Mouse (Mus musculus) hindbrain, embryonic 15.5 days (tissue): ENCODE measurements around the gene Flywch2. TPM values are rescaled to one million over a fixed set of nuclear protein-coding genes. Genes with fewer than 3 reads are reported as not detected.

Experiments used
- ATAC-seq: fragments of 200-750 bp; cut with Nextera tagmentation; 2 replicates; pipeline ENCODE4 v1.8.0; 2017; ENCODE audit warnings: low read depth, moderate number of reproducible peaks, moderate TSS enrichment; ENCODE audit not compliant: low FRiP score
- H3K27ac ChIP-seq: fragments of 300-500 bp; sonication (generic); replicated peaks from 2 replicates; pipeline ENCODE4 v1.5.1; 2015; ENCODE audit warnings: mild to moderate bottlenecking, inconsistent platforms
- H3K27me3 ChIP-seq: fragments of 300-500 bp; sonication (generic); 2 replicates; pipeline ENCODE4 v1.6.1; 2015; ENCODE audit warnings: control low read depth, inconsistent platforms
- H3K36me3 ChIP-seq: fragments of 300-500 bp; sonication (generic); 2 replicates; pipeline ENCODE4 v1.6.1; 2015; ENCODE audit warnings: control low read depth, inconsistent platforms
- H3K4me1 ChIP-seq: fragments of 300-500 bp; sonication (generic); replicated peaks from 2 replicates; pipeline ENCODE4 v1.6.1; 2015; ENCODE audit warnings: control low read depth, inconsistent platforms
- H3K4me2 ChIP-seq: fragments of 300-500 bp; sonication (generic); 2 replicates; pipeline ENCODE4 v1.6.1; 2015; ENCODE audit warnings: moderate library complexity, mild to moderate bottlenecking, inconsistent platforms
- H3K4me3 ChIP-seq: fragments of 300-500 bp; sonication (generic); 2 replicates; pipeline ENCODE4 v1.5.1; 2015; ENCODE audit warnings: mild to moderate bottlenecking, inconsistent platforms
- H3K9ac ChIP-seq: fragments of 300-500 bp; sonication (generic); 2 replicates; pipeline ENCODE4 v1.6.1; 2015; ENCODE audit warnings: inconsistent platforms
- H3K9me3 ChIP-seq: fragments of 300-500 bp; sonication (generic); 2 replicates; pipeline ENCODE4 v1.6.1; 2016; ENCODE audit warnings: control low read depth, inconsistent platforms
- WGBS: fragments of 180-500 bp; shearing (Covaris S2); methylation state at CpG from one replicate; pipeline ENCODE4 v1.1.7; 2015; 5-methylcytosine and 5-hydroxymethylcytosine counted together
- polyA plus RNA-seq: library from polyadenylated mRNA; unstranded; fragments of >200 nt; fragmentation: Nextera tagmentation; extraction: Ambion mirVana; gene quantifications from 2 replicates; pipeline ENCODE4 v1.2.1, GENCODE M21; 2015

The Flywch2 gene
- polyA plus RNA-seq, 1 experiment from 2014 or later: 83.9 TPM

DNA sequence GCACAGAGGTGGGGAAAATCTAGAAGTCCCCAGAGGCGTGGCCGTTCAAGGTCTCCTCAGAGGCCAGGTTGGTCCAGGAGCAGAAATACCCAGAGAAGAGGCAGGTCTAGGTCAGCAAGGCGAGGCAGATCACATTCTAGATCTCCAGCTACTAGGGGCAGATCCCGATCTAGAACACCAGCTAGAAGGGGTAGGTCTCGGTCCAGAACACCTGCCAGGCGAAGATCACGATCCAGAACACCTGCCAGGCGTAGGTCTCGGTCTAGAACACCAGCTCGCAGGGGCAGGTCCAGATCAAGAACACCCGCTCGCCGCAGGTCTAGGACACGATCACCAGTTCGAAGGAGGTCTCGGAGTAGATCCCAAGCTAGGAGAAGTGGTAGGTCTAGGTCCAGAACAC is 29.8 kb upstream of the Flywch2 start:
- H3K4me3 ChIP-seq: no peak overlapping the region
- 97% methylated on average over 16 of the region's 16 CpGs for WGBS
- no peak for ATAC-seq
- H3K9ac ChIP-seq: no peak overlapping the region
- no peaks in the 10 kb centered on the region for H3K4me1 ChIP-seq
- peaks cover 95% of the 10 kb centered on the region for H3K36me3 ChIP-seq
- no peaks in the 10 kb centered on the region for H3K27me3 ChIP-seq
- no peak overlapping the region for H3K27ac ChIP-seq
- no peak overlapping the region for H3K4me2 ChIP-seq
- peaks cover 13% of the 10 kb centered on the region for H3K9me3 ChIP-seq

DNA sequence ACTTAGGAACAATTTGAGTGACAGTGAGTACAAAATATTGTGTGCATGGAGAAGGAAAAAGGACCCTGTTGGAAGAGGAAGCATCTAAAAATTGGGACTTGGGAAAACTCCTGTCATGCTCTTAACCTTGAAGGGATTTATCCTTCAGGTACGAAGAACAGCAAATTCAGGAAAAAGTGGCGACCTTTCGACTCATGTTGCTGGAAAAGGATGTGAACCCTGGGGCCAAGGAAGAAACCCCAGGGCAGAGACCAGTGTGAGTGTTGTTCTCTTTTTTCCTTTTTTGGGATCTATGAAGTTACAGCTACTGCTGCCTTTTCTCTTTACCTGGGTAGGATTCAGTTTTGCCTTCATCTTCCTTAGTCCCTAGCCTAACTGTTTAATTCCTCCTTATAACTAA is 22.0 kb upstream of the Flywch2 start:
- no peaks in the 10 kb centered on the region for H3K27me3 ChIP-seq
- H3K36me3 ChIP-seq: peaks cover 50% of the 10 kb centered on the region
- peaks cover 37% of the 10 kb centered on the region for H3K4me1 ChIP-seq
- H3K9me3 ChIP-seq: no peaks in the 10 kb centered on the region
- no peak overlapping the region for H3K4me2 ChIP-seq
- H3K27ac ChIP-seq: no peak overlapping the region
- ATAC-seq: no peak
- no peak overlapping the region for H3K9ac ChIP-seq
- no peak overlapping the region for H3K4me3 ChIP-seq
- WGBS: 87% methylated on average over 3 of the region's 3 CpGs

- H3K4me2 ChIP-seq: peak overlapping the region; percentile 28
- peaks cover 40% of the 10 kb centered on the region for H3K36me3 ChIP-seq
- ATAC-seq: no peak
- 0 out of 2 replicates have a peak overlapping the region, but pooled peaks have one; percentile 11 for H3K9ac ChIP-seq
- H3K4me1 ChIP-seq: peaks cover 41% of the 10 kb centered on the region
- 82% methylated on average over 25 of the region's 25 CpGs for WGBS
- H3K4me3 ChIP-seq: no peak overlapping the region
- H3K9me3 ChIP-seq: no peaks in the 10 kb centered on the region
- H3K27me3 ChIP-seq: no peaks in the 10 kb centered on the region
- no peak overlapping the region for H3K27ac ChIP-seq
Measured at GRCm38 (mm10) chr17:23806867-23807266, 21.0 kb upstream of the Flywch2 start.

DNA sequence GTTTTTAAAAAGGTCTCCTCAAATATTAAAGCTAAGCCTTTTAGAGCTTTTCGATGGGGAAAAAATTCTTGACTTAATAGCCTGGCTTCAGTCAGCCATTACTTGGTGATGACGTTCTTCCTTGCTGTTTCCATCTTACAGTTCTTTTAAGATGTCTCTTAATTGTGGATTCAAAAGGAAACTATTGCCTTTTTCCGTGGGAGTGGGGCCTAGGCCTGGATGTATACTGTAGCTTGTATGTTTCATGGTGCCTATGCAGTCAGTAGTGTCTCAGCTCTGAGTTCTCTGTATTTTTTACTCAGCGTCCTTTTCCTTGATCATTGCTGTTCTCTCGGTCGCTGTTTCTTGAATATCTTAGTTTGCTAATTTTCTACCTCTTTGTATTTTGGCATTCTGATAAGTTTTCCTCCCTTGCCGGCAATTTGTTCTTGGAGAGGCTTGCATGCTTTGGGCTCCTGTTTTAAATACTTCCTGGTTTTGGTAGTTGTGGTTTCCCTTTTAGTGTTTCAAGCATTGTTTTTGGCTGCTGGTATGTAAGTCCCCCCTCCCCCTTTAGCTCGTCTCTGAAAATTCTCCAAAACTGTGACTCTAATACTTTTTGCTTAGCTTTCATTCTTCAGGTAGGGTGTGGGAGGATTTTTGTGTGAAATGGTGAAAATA is 18.7 kb upstream of the Flywch2 start:
- H3K4me2 ChIP-seq: peak overlapping the region; percentile 85

DNA sequence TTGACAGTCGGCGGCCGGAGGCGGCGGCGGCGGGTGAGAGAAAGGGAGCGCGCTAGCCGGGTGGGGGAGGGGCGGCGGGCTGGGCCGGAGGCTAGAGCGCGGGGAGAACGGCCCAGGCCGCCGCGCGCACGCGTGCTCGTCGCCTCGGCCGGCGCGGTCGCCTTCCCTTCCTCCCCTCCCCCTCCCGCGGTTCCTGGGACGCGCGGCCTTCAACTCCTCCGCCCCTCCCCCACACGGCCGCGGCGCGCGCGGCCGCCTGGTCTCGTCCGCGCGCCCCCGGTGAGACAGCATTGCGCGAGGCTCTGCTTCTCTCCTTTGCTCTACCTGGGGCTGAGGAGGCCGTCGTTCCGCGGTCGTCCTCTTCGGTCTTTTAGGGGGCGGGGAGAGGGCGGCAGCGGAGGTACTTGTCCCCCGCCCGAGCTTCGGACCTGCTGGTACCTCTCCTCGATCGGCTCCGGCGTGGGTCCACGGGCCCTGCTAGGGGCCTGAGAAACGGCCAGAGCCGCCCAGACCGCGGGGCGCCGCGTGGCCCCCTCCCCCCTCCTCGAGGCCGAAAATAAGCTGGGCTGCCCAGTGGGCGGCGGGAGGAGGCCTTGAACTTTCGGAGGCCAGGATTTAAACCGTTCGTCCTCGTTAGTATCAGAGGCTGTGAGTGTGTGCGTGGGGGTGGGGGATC is 17.6 kb upstream of the Flywch2 start:
- H3K27me3 ChIP-seq: no peaks in the 10 kb centered on the region
- H3K36me3 ChIP-seq: peaks cover 7% of the 10 kb centered on the region
- H3K27ac ChIP-seq: peak overlapping the region; percentile 99
- H3K4me2 ChIP-seq: peak overlapping the region; percentile 85
- ATAC-seq: peak; percentile 59
- peak overlapping the region; percentile 88 for H3K9ac ChIP-seq
- no peaks in the 10 kb centered on the region for H3K9me3 ChIP-seq
- H3K4me1 ChIP-seq: peaks cover 41% of the 10 kb centered on the region
- under 1% methylated on average over 65 of the region's 83 CpGs for WGBS
- peak overlapping the region; percentile 84 for H3K4me3 ChIP-seq

More for the DNA sequence above, 18.7 kb upstream of the Flywch2 start:
- Histone ChIP-seq H3K27me3 (no peaks in the 10 kb centered on the region), H3K9me3 (no peaks in the 10 kb centered on the region), H3K4me3 (peak overlapping the region; percentile 84), H3K9ac (peak overlapping the region; percentile 88), H3K36me3 (peaks cover 17% of the 10 kb centered on the region), H3K27ac (0 out of 2 replicates have a peak overlapping the region, but pooled peaks have one; percentile 99), H3K4me1 (peaks cover 41% of the 10 kb centered on the region)
- no peak for ATAC-seq
- 6% methylated on average over 8 of the region's 8 CpGs for WGBS

GRCm38 (mm10) chr17:23802746-23803365 is 17.0 kb upstream of the Flywch2 start:
- peak overlapping the region; percentile 99 for H3K27ac ChIP-seq
- peak; percentile 98 for ATAC-seq
- H3K9me3 ChIP-seq: no peaks in the 10 kb centered on the region
- H3K36me3 ChIP-seq: peaks cover under 1% of the 10 kb centered on the region; the same call in 1 of the 2 replicates
- peak overlapping the region; percentile 84 for H3K4me3 ChIP-seq
- H3K4me1 ChIP-seq: peaks cover 41% of the 10 kb centered on the region
- WGBS: under 1% methylated on average over 60 of the region's 60 CpGs
- peak overlapping the region; percentile 88 for H3K9ac ChIP-seq
- peak overlapping the region; percentile 68 for H3K4me2 ChIP-seq
- H3K27me3 ChIP-seq: no peaks in the 10 kb centered on the region

DNA sequence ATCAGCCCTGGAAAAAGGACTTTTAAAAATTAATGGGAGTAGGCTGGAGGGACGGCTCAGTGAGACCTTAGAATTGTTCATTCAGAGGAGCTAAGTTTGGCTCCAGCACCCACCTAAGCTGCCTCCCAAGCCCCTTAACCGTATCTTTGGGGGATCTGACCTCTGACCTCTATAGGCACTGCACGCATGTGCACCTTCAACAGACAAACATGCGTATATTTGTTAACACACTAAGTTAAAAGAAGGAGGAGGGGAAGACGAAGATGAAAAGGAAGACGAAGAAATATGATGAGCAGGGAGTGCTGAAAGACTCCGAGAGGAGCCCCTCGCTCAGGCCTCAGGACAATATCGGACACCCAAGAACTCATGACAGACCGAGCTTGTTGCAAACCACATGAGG is 15.7 kb upstream of the Flywch2 start:
- no peak overlapping the region for H3K4me3 ChIP-seq
- H3K27ac ChIP-seq: no peak overlapping the region
- H3K4me1 ChIP-seq: peaks cover 30% of the 10 kb centered on the region
- H3K27me3 ChIP-seq: no peaks in the 10 kb centered on the region
- H3K4me2 ChIP-seq: no peak overlapping the region
- no peak overlapping the region for H3K9ac ChIP-seq
- H3K9me3 ChIP-seq: no peaks in the 10 kb centered on the region
- WGBS: 91% methylated on average over 10 of the region's 10 CpGs
- no peak for ATAC-seq
- 0 out of 2 replicates have a peak, but pooled peaks cover 3% of the 10 kb centered on the region for H3K36me3 ChIP-seq

DNA sequence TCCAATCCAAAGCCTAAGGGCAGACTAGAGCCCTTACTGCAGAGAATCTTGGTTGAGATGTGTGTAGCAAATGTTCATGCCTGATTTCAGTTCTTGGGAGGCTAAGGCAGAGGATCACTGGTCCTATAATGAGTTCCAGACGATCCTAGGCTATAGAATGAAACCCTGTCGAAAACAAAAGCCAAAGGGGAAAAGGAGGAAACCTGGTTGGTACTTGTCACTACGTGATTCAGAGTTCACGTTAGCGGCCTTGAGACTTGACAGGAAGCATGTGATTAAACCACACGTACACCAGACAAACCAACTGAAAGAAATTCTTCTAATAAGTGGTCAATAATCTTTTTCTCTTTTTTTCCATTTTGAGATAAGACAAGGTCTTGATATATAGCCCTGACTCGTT is 11.4 kb upstream of the Flywch2 start:
- Histone ChIP-seq H3K4me3 (no peak overlapping the region), H3K9ac (no peak overlapping the region), H3K9me3 (no peaks in the 10 kb centered on the region), H3K4me1 (peaks cover 7% of the 10 kb centered on the region), H3K4me2 (no peak overlapping the region), H3K36me3 (0 out of 2 replicates have a peak, but pooled peaks cover 3% of the 10 kb centered on the region), H3K27ac (no peak overlapping the region), H3K27me3 (no peaks in the 10 kb centered on the region)
- no peak for ATAC-seq
- WGBS: 82% methylated on average over 7 of the region's 7 CpGs

DNA sequence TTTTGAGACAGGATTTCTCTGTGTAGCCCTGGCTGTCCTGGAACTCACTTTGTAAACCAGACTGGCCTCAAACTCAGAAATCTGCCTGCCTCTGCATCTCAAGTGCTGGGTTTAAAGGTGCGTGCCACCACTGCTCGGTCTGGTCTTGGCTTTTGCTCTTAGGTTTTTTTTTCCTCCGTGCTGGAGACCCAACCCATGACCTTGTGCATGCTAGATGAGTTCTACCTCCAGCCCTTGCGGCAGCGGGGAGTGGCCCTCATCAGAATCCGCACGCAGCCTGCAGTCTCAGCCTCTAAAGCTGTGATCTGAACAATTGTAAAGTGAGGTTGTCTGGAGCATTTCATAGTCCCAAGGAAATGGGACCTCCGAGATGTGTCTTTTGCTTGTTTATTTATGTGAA is 9.4 kb upstream of the Flywch2 start:
- H3K36me3 ChIP-seq: 0 out of 2 replicates have a peak, but pooled peaks cover 3% of the 10 kb centered on the region
- H3K4me1 ChIP-seq: peaks cover 24% of the 10 kb centered on the region
- H3K27me3 ChIP-seq: no peaks in the 10 kb centered on the region
- H3K4me3 ChIP-seq: no peak overlapping the region
- no peak overlapping the region for H3K27ac ChIP-seq
- no peak for ATAC-seq
- H3K9ac ChIP-seq: no peak overlapping the region
- WGBS: 97% methylated on average over 8 of the region's 8 CpGs
- no peaks in the 10 kb centered on the region for H3K9me3 ChIP-seq
- H3K4me2 ChIP-seq: no peak overlapping the region

GRCm38 (mm10) chr17:23791079-23791357 is 5.1 kb upstream of the Flywch2 start:
- peak overlapping the region; percentile 92 for H3K27ac ChIP-seq
- no peak for ATAC-seq

DNA sequence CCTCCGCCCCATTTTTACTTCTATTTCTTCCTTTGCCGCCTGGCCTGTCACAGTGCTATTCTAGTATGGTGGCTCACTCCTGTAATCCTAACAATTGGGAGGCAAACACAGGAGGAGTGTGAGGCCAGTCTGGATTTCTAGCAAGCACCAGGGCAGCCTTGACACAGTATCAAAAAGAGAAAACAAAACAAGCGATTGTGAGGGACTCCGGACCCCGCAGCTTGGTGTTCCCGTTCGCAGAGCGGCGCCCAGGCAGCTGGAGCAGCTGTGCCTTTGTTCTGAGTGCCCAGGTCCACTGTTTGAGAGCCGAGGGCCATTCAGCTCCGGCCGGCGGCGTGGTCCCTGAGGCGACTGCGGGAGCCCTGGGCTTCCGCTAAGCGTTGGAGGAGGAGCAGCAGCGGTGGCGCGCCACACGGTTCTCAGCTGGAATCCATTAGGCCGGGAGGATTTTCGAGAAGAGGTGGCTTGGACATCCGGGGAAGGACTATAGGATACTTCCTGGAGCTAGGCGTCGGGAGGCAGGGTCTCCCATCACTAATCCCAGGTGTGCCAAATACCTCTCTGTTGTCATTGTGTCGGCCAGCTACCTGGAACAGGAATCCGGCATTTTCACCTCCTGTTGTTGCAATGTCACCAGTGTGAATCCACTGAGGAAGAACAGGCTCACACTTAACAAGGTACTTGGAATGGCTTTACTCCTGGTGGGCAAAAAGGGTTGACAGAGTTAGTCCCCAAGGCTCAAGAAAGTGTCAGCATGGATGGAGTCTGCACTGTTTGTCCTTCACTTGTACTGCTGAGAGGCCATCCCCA is 4.6 kb upstream of the Flywch2 start, which contains the start of gene Srrm2:
TSS of gene Srrm2 (plus strand) at position 264 of the 810 bp plus-strand sequence.
- H3K4me3 ChIP-seq: peak within 1 kb of the TSS; percentile 47
- H3K4me1 ChIP-seq: peaks cover 37% of the 10 kb centered on the region
- peak within 1 kb of the TSS; percentile 92 for H3K27ac ChIP-seq
- 2% methylated on average over 29 of the region's 29 CpGs for WGBS
- H3K9ac ChIP-seq: peak within 1 kb of the TSS; percentile 77
- peak within 1 kb of the TSS; percentile 75 for H3K4me2 ChIP-seq
- peak; percentile 13; the same call in 1 of the 2 replicates for ATAC-seq
- H3K27me3 ChIP-seq: no peaks in the 10 kb centered on the region
- no peaks in the 10 kb centered on the region for H3K36me3 ChIP-seq
- H3K9me3 ChIP-seq: no peaks in the 10 kb centered on the region

More at GRCm38 (mm10) chr17:23791079-23791357, 5.1 kb upstream of the Flywch2 start:
- Histone ChIP-seq H3K4me3 (peak overlapping the region; percentile 47), H3K9me3 (no peaks in the 10 kb centered on the region), H3K9ac (peak overlapping the region; percentile 77), H3K36me3 (no peaks in the 10 kb centered on the region), H3K4me1 (peaks cover 37% of the 10 kb centered on the region), H3K27me3 (no peaks in the 10 kb centered on the region), H3K4me2 (peak overlapping the region; percentile 75)
- 48% methylated on average over 2 of the region's 2 CpGs for WGBS
